Mouse (Mus musculus) heart, embryonic 11.5 days (tissue): Measurements from ENCODE around the gene Repin1. TPM values are rescaled to one million over a fixed set of nuclear protein-coding genes. Genes with fewer than 3 reads are reported as not detected.
A peak's percentile ranks its signal among the peaks of the same experiment; 100 is the strongest.

ENCODE experiments used
- ATAC-seq: fragments of 200-750 bp; cut with Nextera tagmentation; replicated peaks from 2 replicates; pipeline ENCODE4 v1.8.0; 2017; ENCODE audit warnings: moderate library complexity; ENCODE audit not compliant: insufficient number of reproducible peaks, low FRiP score, low TSS enrichment
- H3K27ac ChIP-seq: fragments of 300-500 bp; sonication (generic); 2 replicates; pipeline ENCODE4 v1.5.1; 2014; ENCODE audit warnings: mild to moderate bottlenecking, low read depth, low read length
- H3K27me3 ChIP-seq: fragments of 300-500 bp; sonication (generic); 2 replicates; pipeline ENCODE4 v1.6.1; 2014; ENCODE audit warnings: mild to moderate bottlenecking, low read length, mixed read lengths; ENCODE audit not compliant: control insufficient read depth, insufficient read depth
- H3K36me3 ChIP-seq: fragments of 300-500 bp; sonication (generic); 2 replicates; pipeline ENCODE4 v1.6.1; 2014; ENCODE audit warnings: mild to moderate bottlenecking, low read length, moderate library complexity, mixed read lengths; ENCODE audit not compliant: control insufficient read depth, insufficient read depth
- H3K4me1 ChIP-seq: fragments of 300-500 bp; sonication (generic); 2 replicates; pipeline ENCODE4 v1.6.1; 2014; ENCODE audit warnings: low read length; ENCODE audit not compliant: control insufficient read depth, insufficient read depth
- H3K4me2 ChIP-seq: fragments of 300-500 bp; sonication (generic); 2 replicates; pipeline ENCODE4 v1.6.1; 2014; ENCODE audit warnings: mild to moderate bottlenecking, moderate library complexity
- H3K4me3 ChIP-seq: fragments of 300-500 bp; sonication (generic); 2 replicates; pipeline ENCODE4 v1.5.1; 2014; ENCODE audit warnings: low read depth, low read length
- H3K9ac ChIP-seq: fragments of 300-500 bp; sonication (generic); 2 replicates; pipeline ENCODE4 v1.6.1; 2014; ENCODE audit warnings: mild to moderate bottlenecking, low read depth, low read length, moderate library complexity
- H3K9me3 ChIP-seq: fragments of 300-500 bp; sonication (generic); replicated peaks from 2 replicates; pipeline ENCODE4 v1.6.1; 2016; ENCODE audit warnings: low read length; ENCODE audit not compliant: control insufficient read depth
- whole genome bisulfite sequencing: fragments of 180-500 bp; shearing (Covaris S2); extraction: QIAGEN DNeasy Blood & Tissue Kit; methylation state at CpG from one replicate; pipeline ENCODE4 v1.1.7; 2014; ENCODE audit not compliant: insufficient replicate concordance; 5-methylcytosine and 5-hydroxymethylcytosine counted together
- polyA plus RNA-seq: library from polyadenylated mRNA; unstranded; fragments of >200 nt; fragmentation: Nextera tagmentation; extraction: Ambion mirVana; gene quantifications from 2 replicates; pipeline ENCODE4 v1.2.1, GENCODE M21; 2014

Repin1 gene
- polyA plus RNA-seq, 1 experiment from 2014 or later = 22.0 TPM

- WGBS = 41% methylated on average over 3 of the region's 3 CpGs
- Histone ChIP-seq H3K4me3 (no peak within 1 kb of the TSS), H3K4me2 (no peak within 1 kb of the TSS), H3K4me1 (no peaks in the 10 kb centered on the region), H3K9me3 (no peaks in the 10 kb centered on the region), H3K27ac (no peak within 1 kb of the TSS), H3K9ac (0 out of 2 replicates have a peak within 1 kb of the TSS, but pooled peaks have one; percentile 16), H3K27me3 (no peaks in the 10 kb centered on the region), H3K36me3 (no peaks in the 10 kb centered on the region)
- 0 out of 2 replicates have a peak, but pooled peaks have one; percentile 39 for ATAC-seq
These were observed 53.3 kb downstream of the Repin1 start, which contains the start of gene Gimap8 for GRCm38 (mm10) chr6:48646995-48647394. Gene Gimap8, plus strand, starts transcription at chr6:48647234.

DNA sequence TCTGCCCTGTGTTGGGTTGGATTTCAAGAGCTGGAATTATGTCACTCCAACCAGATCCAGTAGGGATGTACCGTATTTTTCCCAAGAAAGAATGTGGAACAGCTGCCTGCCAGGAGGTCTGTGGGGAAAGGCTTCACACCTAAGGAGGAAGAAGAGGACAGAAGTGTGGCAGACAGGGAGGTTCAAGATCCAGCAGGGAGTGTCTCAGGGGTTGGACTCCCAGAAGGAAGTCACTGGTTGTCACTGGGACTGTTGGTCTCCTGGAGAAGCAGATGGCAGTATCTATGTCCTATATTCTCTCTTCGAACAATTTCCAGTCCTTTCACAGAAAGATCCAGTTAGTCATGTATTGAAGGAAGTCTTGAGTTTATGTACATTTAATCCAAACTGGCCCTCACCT, 53.9 kb downstream of the Repin1 start:
- H3K9ac ChIP-seq = no peak overlapping the region
- no peak overlapping the region for H3K27ac ChIP-seq
- no peaks in the 10 kb centered on the region for H3K27me3 ChIP-seq
- no peak for ATAC-seq
- H3K4me3 ChIP-seq = no peak overlapping the region
- no peaks in the 10 kb centered on the region for H3K36me3 ChIP-seq
- 81% methylated on average over 2 of the region's 2 CpGs for WGBS
- H3K4me2 ChIP-seq = no peak overlapping the region
- H3K9me3 ChIP-seq = no peaks in the 10 kb centered on the region
- H3K4me1 ChIP-seq = no peaks in the 10 kb centered on the region

Other genes starting within 250 kb of the Repin1 start
- 14.7 and 15.4 TPM in 2 replicates for gene Krba1, start 198.3 kb upstream of the Repin1 start, polyA plus RNA-seq
- 17.3 and 17.8 TPM in 2 replicates for gene Zfp467, start 148.1 kb upstream of the Repin1 start, polyA plus RNA-seq
- gene Sspo, start 145.7 kb upstream of the Repin1 start, polyA plus RNA-seq = 0.41 and 0.54 TPM in 2 replicates
- gene Atp6v0e2, start 56.3 kb upstream of the Repin1 start, polyA plus RNA-seq = 19.8 and 24.1 TPM in 2 replicates
- gene Lrrc61, start 39.1 kb upstream of the Repin1 start, polyA plus RNA-seq = 6.6 and 9.6 TPM in 2 replicates
- 16.4 and 18.3 TPM in 2 replicates for gene Rarres2, start 21.1 kb upstream of the Repin1 start, polyA plus RNA-seq
- 0.77 and 1.3 TPM in 2 replicates for gene Gm45021, start 4.3 kb upstream of the Repin1 start, polyA plus RNA-seq
- gene Gm44965, start 58 bp downstream of the Repin1 start, polyA plus RNA-seq = not detected in 2 replicates
- gene Zfp775, start 8.2 kb downstream of the Repin1 start, polyA plus RNA-seq = 5.8 and 6.0 TPM in 2 replicates
- 0.66 and 0.83 TPM in 2 replicates for gene AI854703, start 32.9 kb downstream of the Repin1 start, polyA plus RNA-seq
- gene Gimap8, start 53.4 kb downstream of the Repin1 start, polyA plus RNA-seq = 0.26 and 0.68 TPM in 2 replicates
- gene Gimap9, start 82.2 kb downstream of the Repin1 start, polyA plus RNA-seq = 8.8 and 10.6 TPM in 2 replicates
- gene Gimap4, start 90.7 kb downstream of the Repin1 start, polyA plus RNA-seq = 8.6 and 10.0 TPM in 2 replicates
- 30.5 and 30.6 TPM in 2 replicates for gene Gimap6, start 114.3 kb downstream of the Repin1 start, polyA plus RNA-seq
- 2.6 and 4.8 TPM in 2 replicates for gene Gm28053, start 124.7 kb downstream of the Repin1 start, polyA plus RNA-seq
- not detected in 2 replicates for gene Gimap7, start 124.7 kb downstream of the Repin1 start, polyA plus RNA-seq
- 17.6 and 22.5 TPM in 2 replicates for gene Gimap1, start 145.2 kb downstream of the Repin1 start, polyA plus RNA-seq
- gene Gimap5, start 152.3 kb downstream of the Repin1 start, polyA plus RNA-seq = 5.3 and 5.9 TPM in 2 replicates
- not detected in 2 replicates for gene Gimap3, start 177.0 kb downstream of the Repin1 start, polyA plus RNA-seq
- gene Tmem176a, start 247.0 kb downstream of the Repin1 start, polyA plus RNA-seq = 104 and 108 TPM in 2 replicates
- gene Tmem176b, start 247.6 kb downstream of the Repin1 start, polyA plus RNA-seq = 219 and 237 TPM in 2 replicates